Mouse (Mus musculus) CH12.LX (cell line): ENCODE data around the gene Fbxo44. TPM values are rescaled to one million over a fixed set of nuclear protein-coding genes. Genes with fewer than 3 reads are reported as not detected.

Experiments used
- DNase-seq: peaks from one replicate; pipeline ENCODE4 v3.0.0-alpha.2; 2013; ENCODE audit errors: extremely low read depth
- H3K27ac ChIP-seq: 2 replicates; pipeline ENCODE4 v1.5.1; 2012; ENCODE audit warnings: low read depth, mild to moderate bottlenecking, control low read depth, moderate library complexity; ENCODE audit not compliant: insufficient read depth
- H3K27me3 ChIP-seq: replicated peaks from 2 replicates; pipeline ENCODE3; 2012; ENCODE audit warnings: inconsistent platforms
- H3K36me3 ChIP-seq, 2 experiments: replicated peaks in 1 of 2; 2 replicates each; pipeline versions ENCODE3 to v1.6.1; 2012; ENCODE audit warnings: inconsistent platforms in 1 of 2, low read length in 1 of 2, mild to moderate bottlenecking in 1 of 2, mixed read lengths in 1 of 2, moderate library complexity in 1 of 2; ENCODE audit not compliant: control insufficient read depth in 1 of 2, insufficient read depth in 1 of 2
- H3K4me1 ChIP-seq, 2 experiments: 2 replicates each; pipeline ENCODE4 v1.6.1; 2012; ENCODE audit warnings: inconsistent platforms in 1 of 2, moderate library complexity in 1 of 2; ENCODE audit not compliant: insufficient read depth in 2 of 2, control insufficient read depth in 1 of 2
- H3K4me2 ChIP-seq: 2 replicates; pipeline ENCODE4 v1.6.1; 2012; ENCODE audit warnings: low read depth, mild to moderate bottlenecking, control low read depth; ENCODE audit not compliant: poor library complexity, insufficient read depth, severe bottlenecking
- H3K4me3 ChIP-seq, 3 experiments: fragments of 150-350 bp in 1 of 3; sonication (generic) in 1 of 3; replicated peaks in 1 of 3; 2 replicates each; pipeline versions ENCODE3 to v1.5.1; 2011 to 2012; ENCODE audit warnings: low read depth in 2 of 3, low read length in 2 of 3, mild to moderate bottlenecking in 2 of 3, moderate library complexity in 2 of 3, control low read depth in 1 of 3, improper control_type of control experiment in 1 of 3, inconsistent platforms in 1 of 3, mixed read lengths in 1 of 3; ENCODE audit not compliant: poor library complexity in 1 of 3
- H3K79me2 ChIP-seq: replicated peaks from 2 replicates; pipeline ENCODE4 v1.6.1; 2012; ENCODE audit warnings: mild to moderate bottlenecking, moderate library complexity; ENCODE audit not compliant: control insufficient read depth, poor library complexity, insufficient read depth, severe bottlenecking; ENCODE audit errors: extremely low read depth
- H3K9ac ChIP-seq: 2 replicates; pipeline ENCODE4 v1.6.1; 2012; ENCODE audit warnings: low read depth, mild to moderate bottlenecking, control low read depth, moderate library complexity; ENCODE audit not compliant: insufficient read depth
- H3K9me3 ChIP-seq: replicated peaks from 2 replicates; pipeline ENCODE3; 2012; ENCODE audit warnings: low read length, inconsistent platforms, mixed read lengths
- BHLHE40 ChIP-seq: IDR thresholded peaks from 2 replicates; pipeline ENCODE4 v1.6.1; 2011; ENCODE audit warnings: mild to moderate bottlenecking, low read depth, low read length, improper control_type of control experiment
- CHD1 ChIP-seq: IDR thresholded peaks from 2 replicates; pipeline ENCODE4 v1.6.1; 2012; ENCODE audit warnings: low read depth, low read length, improper control_type of control experiment, inconsistent platforms
- CHD2 ChIP-seq: IDR thresholded peaks from 2 replicates; pipeline ENCODE4 v1.6.1; 2011; ENCODE audit warnings: low read length, improper control_type of control experiment
- CTCF ChIP-seq, 2 experiments: IDR thresholded peaks in 1 of 2; conservative IDR thresholded peaks in 1 of 2; 2 replicates each; pipeline ENCODE4 v1.5.1; 2011 to 2012; ENCODE audit warnings: low read depth in 2 of 2, low read length in 2 of 2, improper control_type of control experiment in 1 of 2, inconsistent platforms in 1 of 2, mild to moderate bottlenecking in 1 of 2, moderate library complexity in 1 of 2
- E2F4 ChIP-seq: IDR thresholded peaks from 2 replicates; pipeline ENCODE4 v1.6.1; 2011; ENCODE audit warnings: low read depth, low read length, improper control_type of control experiment; ENCODE audit not compliant: insufficient replicate concordance
- HCFC1 ChIP-seq: IDR thresholded peaks from 2 replicates; pipeline ENCODE4 v1.6.1; 2012; ENCODE audit warnings: low read depth, mild to moderate bottlenecking, inconsistent platforms, low read length, improper control_type of control experiment
- IRF4 ChIP-seq: IDR thresholded peaks from 2 replicates; pipeline ENCODE4 v1.6.1; 2014; ENCODE audit warnings: low read depth, mild to moderate bottlenecking, inconsistent platforms, low read length, improper control_type of control experiment
- KAT2A ChIP-seq: IDR thresholded peaks from 2 replicates; pipeline ENCODE4 v1.6.1; 2012; ENCODE audit warnings: low read length, improper control_type of control experiment, inconsistent platforms; ENCODE audit not compliant: insufficient replicate concordance
- MAX ChIP-seq: IDR thresholded peaks from 2 replicates; pipeline ENCODE4 v1.6.1; 2011; ENCODE audit warnings: low read length, improper control_type of control experiment
- MEF2A ChIP-seq: IDR thresholded peaks from 2 replicates; pipeline ENCODE4 v1.6.1; 2014; ENCODE audit warnings: low read depth, mild to moderate bottlenecking, inconsistent platforms, low read length, improper control_type of control experiment, borderline replicate concordance
- MXI1 ChIP-seq: IDR thresholded peaks from 2 replicates; pipeline ENCODE4 v1.6.1; 2011; ENCODE audit warnings: mild to moderate bottlenecking, low read depth, low read length, improper control_type of control experiment
- PAX5 ChIP-seq: IDR thresholded peaks from 2 replicates; pipeline ENCODE4 v1.6.1; 2012; ENCODE audit warnings: low read length, inconsistent platforms, mixed read lengths
- POLR2AphosphoS2 ChIP-seq: IDR thresholded peaks from 2 replicates; pipeline ENCODE4 v1.6.1; 2011; ENCODE audit warnings: low read depth, low read length, improper control_type of control experiment
- RAD21 ChIP-seq: IDR thresholded peaks from 2 replicates; pipeline ENCODE4 v1.6.1; 2011; ENCODE audit warnings: low read depth, mild to moderate bottlenecking, low read length, improper control_type of control experiment, moderate library complexity
- USF2 ChIP-seq: conservative IDR thresholded peaks from 2 replicates; pipeline ENCODE4 v1.6.1; 2011; ENCODE audit warnings: low read depth, low read length, improper control_type of control experiment
- ZC3H11A ChIP-seq: IDR thresholded peaks from 2 replicates; pipeline ENCODE4 v1.6.1; 2012; ENCODE audit warnings: low read depth, mild to moderate bottlenecking, inconsistent platforms, low read length, improper control_type of control experiment
- dilution Hi-C: fragments of 300-500 bp; cut with MboI; formaldehyde crosslinking; loops from 2 replicates; pipeline ENCODE4 v1.14.3; 2020; ENCODE audit warnings: low sequenced_read_pairs; ENCODE audit not compliant: extremely low pct_unique_long_range_greater_than_20kb, extremely low pct_ligation_motif_present
- in situ Hi-C: fragments of 300-500 bp; cut with MboI; formaldehyde crosslinking; loops from 3 replicates; pipeline ENCODE4 v1.14.3; 2019; ENCODE audit warnings: low sequenced_read_pairs, low pct_ligation_motif_present, low pct_unique_long_range_greater_than_20kb, mixed read lengths
- polyA plus RNA-seq: library from polyadenylated mRNA; unstranded; fragments of >175 nt; gene quantifications from 2 replicates; pipeline ENCODE4 v1.2.1, GENCODE M21; 2012; ENCODE audit warnings: low read depth; ENCODE audit not compliant: insufficient read length
- total RNA-seq, 2 experiments: library from RNA; depleted of rRNA; stranded (reverse); fragments of 300-350 nt in 1 of 2; fragments of >200 nt in 1 of 2; gene quantifications; 2 replicates each; pipeline ENCODE4 v1.2.3; 2012 to 2014

The Fbxo44 gene
- total and polyA plus RNA-seq, 3 experiments = 2.1 to 10.6 (median 2.8) TPM

- in situ Hi-C loops (loop anchor here (5.0 to 25.0 kb wide), 3 partner anchors 70 to 438 kb away; partner anchors contain the start of gene Masp2), dilution Hi-C loops (no loop called here)
- H3K27ac ChIP-seq = no peak overlapping the region
- no peak overlapping the region for H3K9ac ChIP-seq
- H3K4me1 ChIP-seq = no peaks in the 10 kb centered on the region
- no peaks in the 10 kb centered on the region for H3K36me3 ChIP-seq
- no peak for TF ChIP-seq USF2
- TF ChIP-seq BHLHE40 = no peak
- TF ChIP-seq MEF2A = no peak
- TF ChIP-seq KAT2A = no peak
- TF ChIP-seq CHD1 = no peak
- TF ChIP-seq PAX5 = no peak
- TF ChIP-seq RAD21 = no peak
- TF ChIP-seq CTCF (conservative IDR thresholded peaks at IDR 0.05 in 1 of 2, IDR thresholded peaks at IDR 0.05 in 1 of 2; ENCODE audit: low read depth in 2 of 2, low read length in 2 of 2) = no peak
- no peak for TF ChIP-seq HCFC1
- no peak for TF ChIP-seq MAX
- no peak for DNase-seq
- no peaks in the 10 kb centered on the region; the same call in 1 of the 2 replicates for H3K79me2 ChIP-seq
- H3K4me2 ChIP-seq = no peak overlapping the region
- no peak overlapping the region for H3K4me3 ChIP-seq
- no peaks in the 10 kb centered on the region for H3K9me3 ChIP-seq
- peaks cover 95% of the 10 kb centered on the region for H3K27me3 ChIP-seq
Observed at GRCm38 (mm10) chr4:148174495-148174862, 14.2 kb upstream of the Fbxo44 start.

DNA sequence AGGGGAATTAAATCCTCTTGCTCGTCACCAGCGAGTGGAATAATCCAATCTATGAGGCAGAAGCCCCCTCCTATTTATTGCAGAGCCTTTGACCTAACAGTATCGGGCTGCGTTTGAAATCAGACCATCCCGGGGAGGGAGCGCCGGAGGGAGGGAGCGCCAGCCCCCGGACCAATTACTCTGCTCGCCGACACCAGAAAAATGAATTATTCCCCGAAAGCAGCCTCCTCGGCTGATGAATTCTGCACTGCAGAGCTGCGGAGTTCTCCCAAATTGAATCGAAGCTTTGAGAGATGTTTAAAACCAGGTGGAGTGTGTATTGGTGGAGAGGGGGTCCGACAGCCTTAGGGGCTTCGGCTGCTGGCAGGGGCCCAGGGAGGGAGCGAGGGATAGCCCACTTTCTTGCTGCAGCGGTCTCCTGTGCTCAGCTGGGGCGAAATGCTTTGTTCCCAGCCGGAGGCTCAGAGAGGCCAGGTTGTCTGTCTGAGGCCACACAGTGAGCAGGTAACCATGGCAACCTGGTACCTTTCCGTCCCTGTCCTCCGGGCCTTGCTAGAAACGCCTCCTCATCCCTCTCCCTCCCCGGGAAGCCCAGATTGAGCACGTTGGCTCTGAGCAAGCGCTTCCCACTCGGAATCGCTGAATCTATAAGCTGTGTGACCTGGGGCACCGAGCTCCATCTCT is 13.7 kb upstream of the Fbxo44 start:
- Histone ChIP-seq H3K79me2 (no peaks in the 10 kb centered on the region; the same call in 1 of the 2 replicates), H3K9ac (no peak overlapping the region), H3K9me3 (no peaks in the 10 kb centered on the region), H3K4me3 (no peak overlapping the region)
- TF ChIP-seq MXI1 (no peak), POLR2AphosphoS2 (no peak), CHD2 (no peak), ZC3H11A (no peak), MEF2A (no peak), IRF4 (no peak), E2F4 (no peak)
- TF ChIP-seq, all 38 proteins: peak for 0
- dilution Hi-C loops = no loop called here
- in situ Hi-C loops = loop anchor here (5.0 to 25.0 kb wide), 3 partner anchors 71 to 438 kb away; partner anchors contain the start of gene Masp2
- Histone ChIP-seq H3K36me3 (no peaks in the 10 kb centered on the region), H3K27me3 (peaks cover 92% of the 10 kb centered on the region), H3K4me2 (no peak overlapping the region), H3K4me1 (no peaks in the 10 kb centered on the region), H3K27ac (no peak overlapping the region)
- DNase-seq = no peak
